Mouse (Mus musculus): ENCODE results near the gene Ubiad1.

- TF ChIP-seq POLR2A (IDR thresholded peaks at IDR 0.05; ENCODE audit: insufficient read depth, low read depth, low read length) (no peak), CTCF (IDR thresholded peaks at IDR 0.05; ENCODE audit: insufficient read depth, low read depth, low read length) (no peak)
These were observed 36.2 kb downstream of the Ubiad1 start for GRCm38 (mm10) chr4:148408256-148408975.

Measured in olfactory bulb, adult 2 months (tissue).